ENCODE assay signal across 9 mouse cellular contexts in the genomic region with DNA sequence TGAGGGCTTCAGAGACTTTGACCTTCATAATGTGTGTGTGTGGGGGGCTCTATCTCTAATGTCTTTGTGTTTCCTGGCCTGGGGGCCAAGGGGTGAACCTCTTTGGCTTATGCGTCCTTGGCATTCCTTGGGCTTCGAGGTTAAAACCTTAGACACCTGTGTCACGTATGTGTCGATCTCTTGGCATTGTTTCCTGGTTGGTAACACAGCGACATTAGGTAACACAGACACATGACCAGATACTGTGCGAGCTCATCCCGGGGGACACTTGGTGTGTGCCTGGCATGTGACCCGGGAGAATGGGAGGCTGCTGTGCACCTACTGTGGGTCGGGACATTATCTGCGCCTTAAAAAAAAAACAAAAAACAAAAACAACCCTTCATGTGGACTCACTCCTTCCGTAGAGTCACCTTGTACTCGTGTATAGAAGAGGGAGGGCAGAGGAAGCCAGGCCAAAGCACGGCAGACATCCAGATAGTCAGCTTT. TPM values are rescaled to one million over a fixed set of nuclear protein-coding genes. Genes with fewer than 3 reads are reported as not detected.
DNase-seq lines count a peak whose midpoint lies in the region; ATAC-seq lines count a peak whose summit lies in the region.
"Had no signal": no experiment of that assay in that cellular context is flagged by ENCODE, and none has a peak within 500 bp of the region (broad histone marks: within the 10 kb centered on the region; RNA-seq: fewer than 3 reads in every experiment).

No protein-coding gene starts in this region.

- peaks cover 20% of the 10 kb centered on the region for H3K36me3 ChIP-seq in kidney, embryonic 14.5 days (ENCODE audit: control insufficient read depth, insufficient read depth, low read length)
- H3K36me3 ChIP-seq in embryonic facial prominence, embryonic 10.5 days (replicated peaks) = peaks cover 71% of the 10 kb centered on the region
- H3K36me3 ChIP-seq in hindbrain, embryonic 12.5 days = peaks cover 4% of the 10 kb centered on the region; the same call in 1 of the 2 replicates
- H3K36me3 ChIP-seq in midbrain, embryonic 11.5 days (ENCODE audit: control insufficient read depth, insufficient read depth, low read length) = no peaks in the 10 kb centered on the region

- ATAC-seq in kidney, embryonic 14.5 days (ENCODE audit: low FRiP score, low TSS enrichment) = no peak
- ATAC-seq in hindbrain, embryonic 12.5 days (ENCODE audit: low FRiP score) = no peak
- peak; percentile 14; the same call in 1 of the 2 replicates for ATAC-seq in midbrain, embryonic 11.5 days (ENCODE audit: low FRiP score)

- H3K27ac ChIP-seq in kidney, embryonic 14.5 days (ENCODE audit: low read depth, low read length) = peak overlapping the region; percentile 51; the same call in 1 of the 2 replicates
- H3K27ac ChIP-seq in embryonic facial prominence, embryonic 10.5 days (replicated peaks) = peak overlapping the region; percentile 82
- peak overlapping the region; percentile 67 for H3K27ac ChIP-seq in hindbrain, embryonic 12.5 days
- no peak overlapping the region; the same call in 1 of the 2 replicates for H3K27ac ChIP-seq in midbrain, embryonic 11.5 days (ENCODE audit: low read depth, low read length)

- peaks cover 55% of the 10 kb centered on the region for H3K4me1 ChIP-seq in kidney, embryonic 14.5 days (ENCODE audit: control insufficient read depth, insufficient read depth, low read length)
- peaks cover 72% of the 10 kb centered on the region for H3K4me1 ChIP-seq in embryonic facial prominence, embryonic 10.5 days
- H3K4me1 ChIP-seq in hindbrain, embryonic 12.5 days = peaks cover 54% of the 10 kb centered on the region
- peaks cover 26% of the 10 kb centered on the region for H3K4me1 ChIP-seq in midbrain, embryonic 11.5 days (ENCODE audit: control insufficient read depth, insufficient read depth, low read length)

- no peak overlapping the region for H3K4me3 ChIP-seq in kidney, embryonic 14.5 days (ENCODE audit: low read length)
- H3K4me3 ChIP-seq in embryonic facial prominence, embryonic 10.5 days = peak overlapping the region; percentile 42
- H3K4me3 ChIP-seq in hindbrain, embryonic 12.5 days = no peak overlapping the region
- no peak overlapping the region for H3K4me3 ChIP-seq in midbrain, embryonic 11.5 days (ENCODE audit: low read depth, low read length)
- H3K4me3 ChIP-seq: erythroblast, embryonic 14.5 days had no signal

- H3K9ac ChIP-seq in kidney, embryonic 14.5 days (ENCODE audit: low read depth, low read length) = no peak overlapping the region
- H3K9ac ChIP-seq in hindbrain, embryonic 12.5 days = no peak overlapping the region
- peak overlapping the region; percentile 9; the same call in 1 of the 2 replicates for H3K9ac ChIP-seq in midbrain, embryonic 11.5 days (ENCODE audit: low read length)

- no peaks in the 10 kb centered on the region for H3K9me3 ChIP-seq in kidney, embryonic 14.5 days (ENCODE audit: control insufficient read depth, low read length)
- H3K9me3 ChIP-seq in embryonic facial prominence, embryonic 10.5 days = no peaks in the 10 kb centered on the region
- no peaks in the 10 kb centered on the region for H3K9me3 ChIP-seq in hindbrain, embryonic 12.5 days (replicated peaks)
- H3K9me3 ChIP-seq in midbrain, embryonic 11.5 days (ENCODE audit: control insufficient read depth, low read length) = no peaks in the 10 kb centered on the region

- H3K4me2 ChIP-seq in kidney, embryonic 14.5 days (replicated peaks; ENCODE audit: low read depth, low read length) = no peak overlapping the region; the same call in 1 of the 2 replicates
- peak overlapping the region; percentile 37; the same call in 1 of the 2 replicates for H3K4me2 ChIP-seq in hindbrain, embryonic 12.5 days (replicated peaks)
- peak overlapping the region; percentile 27; the same call in 1 of the 2 replicates for H3K4me2 ChIP-seq in midbrain, embryonic 11.5 days

- H3K27me3 ChIP-seq in kidney, embryonic 14.5 days (ENCODE audit: control insufficient read depth, insufficient read depth, low read length) = no peaks in the 10 kb centered on the region
- no peaks in the 10 kb centered on the region for H3K27me3 ChIP-seq in embryonic facial prominence, embryonic 10.5 days (replicated peaks; ENCODE audit: low read depth, poor library complexity, severe bottlenecking)
- no peaks in the 10 kb centered on the region for H3K27me3 ChIP-seq in hindbrain, embryonic 12.5 days
- no peaks in the 10 kb centered on the region for H3K27me3 ChIP-seq in midbrain, embryonic 11.5 days (ENCODE audit: control insufficient read depth, insufficient read depth, low read length)

- DNase-seq in kidney, adult 18-20 months = no peak
- no peak for DNase-seq in embryonic facial prominence, embryonic 10.5 days (ENCODE audit: low spot score)
- DNase-seq in midbrain, embryonic 11.5 days (ENCODE audit: low spot score, missing footprints) = no peak
- no peak for DNase-seq in frontal cortex, postnatal 25 days (ENCODE audit: low spot score in 2 of 2)
- DNase-seq in retina, postnatal 1 day = no peak
- DNase-seq in urinary bladder, postnatal 10 days (ENCODE audit: low spot score) = no peak

- 28% methylated on average over 13 of the region's 13 CpGs for WGBS in kidney, embryonic 14.5 days
- WGBS in embryonic facial prominence, embryonic 10.5 days = 23% methylated on average over 13 of the region's 13 CpGs
- 27% methylated on average over 13 of the region's 13 CpGs for WGBS in hindbrain, embryonic 12.5 days
- WGBS in midbrain, embryonic 11.5 days = 31% methylated on average over 13 of the region's 13 CpGs

RNA-seq across cellular contexts. Expression of a gene that starts 26.3 kb away (rescaled TPM):
- polyA plus RNA-seq in kidney, embryonic 14.5 days (2014; fragmentation: Nextera tagmentation; extraction: Ambion mirVana) = 27.7 and 36.7 TPM in 2 replicates
- 34.0 and 35.6 TPM in 2 replicates for polyA plus RNA-seq in embryonic facial prominence, embryonic 10.5 days (2016; fragmentation: Nextera tagmentation; extraction: Ambion mirVana)
- polyA plus RNA-seq in hindbrain, embryonic 12.5 days (2016; fragmentation: Nextera tagmentation; extraction: Ambion mirVana) = 38.6 and 46.9 TPM in 2 replicates
- 13.2 and 14.8 TPM in 2 replicates for polyA plus RNA-seq in midbrain, embryonic 11.5 days (2014; fragmentation: Nextera tagmentation; extraction: Ambion mirVana)

RNA-seq across cellular contexts. Expression of a gene that starts 28.9 kb away (rescaled TPM):
- 0.64 TPM in 1 of 2 replicates, not detected in the other for polyA plus RNA-seq in kidney, embryonic 14.5 days (2014; fragmentation: Nextera tagmentation; extraction: Ambion mirVana)
- polyA plus RNA-seq in embryonic facial prominence, embryonic 10.5 days (2016; fragmentation: Nextera tagmentation; extraction: Ambion mirVana) = 0.25 TPM in 1 of 2 replicates, not detected in the other
- polyA plus RNA-seq in hindbrain, embryonic 12.5 days (2016; fragmentation: Nextera tagmentation; extraction: Ambion mirVana) = 0.88 and 1.1 TPM in 2 replicates
- polyA plus RNA-seq in midbrain, embryonic 11.5 days (2014; fragmentation: Nextera tagmentation; extraction: Ambion mirVana) = not detected in 2 replicates
- polyA plus RNA-seq: erythroblast, embryonic 14.5 days had no signal

RNA-seq across cellular contexts. Expression of a gene that starts 46.3 kb away (rescaled TPM):
- 32.5 and 44.1 TPM in 2 replicates for polyA plus RNA-seq in kidney, embryonic 14.5 days (2014; fragmentation: Nextera tagmentation; extraction: Ambion mirVana)
- 65.1 and 69.1 TPM in 2 replicates for polyA plus RNA-seq in embryonic facial prominence, embryonic 10.5 days (2016; fragmentation: Nextera tagmentation; extraction: Ambion mirVana)
- 19.0 and 20.2 TPM in 2 replicates for polyA plus RNA-seq in hindbrain, embryonic 12.5 days (2016; fragmentation: Nextera tagmentation; extraction: Ambion mirVana)
- polyA plus RNA-seq in midbrain, embryonic 11.5 days (2014; fragmentation: Nextera tagmentation; extraction: Ambion mirVana) = 44.3 and 45.0 TPM in 2 replicates
